Mouse (Mus musculus) limb, embryonic 14.5 days (tissue): Measurements from ENCODE around the gene Chchd3. TPM values are rescaled to one million over a fixed set of nuclear protein-coding genes. Genes with fewer than 3 reads are reported as not detected.
A peak's percentile ranks its signal among the peaks of the same experiment; 100 is the strongest.

ENCODE experiments used
- ATAC-seq: fragments of 200-750 bp; cut with Nextera tagmentation; 2 replicates; pipeline ENCODE4 v1.8.0; 2017; ENCODE audit warnings: low read depth, moderate number of reproducible peaks, moderate TSS enrichment; ENCODE audit not compliant: low FRiP score
- DNase-seq: peaks from one replicate; pipeline ENCODE4 v3.0.0-alpha.2; 2015; ENCODE audit warnings: low spot score
- H3K27ac ChIP-seq: fragments of 300-500 bp; sonication (generic); replicated peaks from 2 replicates; pipeline ENCODE4 v1.5.1; 2014; ENCODE audit warnings: low read depth, mild to moderate bottlenecking, low read length, moderate library complexity, mixed read lengths
- H3K27me3 ChIP-seq: fragments of 300-500 bp; sonication (generic); 2 replicates; pipeline ENCODE4 v1.6.1; 2014; ENCODE audit warnings: low read length, mixed read lengths; ENCODE audit not compliant: control insufficient read depth, insufficient read depth
- H3K36me3 ChIP-seq: fragments of 300-500 bp; sonication (generic); 2 replicates; pipeline ENCODE4 v1.6.1; 2014; ENCODE audit warnings: mild to moderate bottlenecking, low read length, moderate library complexity, mixed read lengths; ENCODE audit not compliant: control insufficient read depth, insufficient read depth
- H3K4me1 ChIP-seq: fragments of 300-500 bp; sonication (generic); 2 replicates; pipeline ENCODE4 v1.6.1; 2014; ENCODE audit warnings: antibody characterized with exemption, low read length, mixed read lengths; ENCODE audit not compliant: control insufficient read depth, insufficient read depth
- H3K4me2 ChIP-seq: fragments of 300-500 bp; sonication (generic); replicated peaks from 2 replicates; pipeline ENCODE4 v1.6.1; 2014; ENCODE audit warnings: low read depth, mild to moderate bottlenecking, low read length, moderate library complexity; ENCODE audit not compliant: severe bottlenecking
- H3K4me3 ChIP-seq: fragments of 300-500 bp; sonication (generic); replicated peaks from 2 replicates; pipeline ENCODE4 v1.5.1; 2014; ENCODE audit warnings: low read length
- H3K9ac ChIP-seq: fragments of 300-500 bp; sonication (generic); 2 replicates; pipeline ENCODE4 v1.6.1; 2014; ENCODE audit warnings: mild to moderate bottlenecking, low read depth, low read length, moderate library complexity; ENCODE audit not compliant: severe bottlenecking
- H3K9me3 ChIP-seq: fragments of 300-500 bp; sonication (generic); 2 replicates; pipeline ENCODE4 v1.6.1; 2016; ENCODE audit warnings: low read length; ENCODE audit not compliant: control insufficient read depth
- POLR2A ChIP-seq: fragments of 200-500 bp; IDR thresholded peaks from 2 replicates; pipeline ENCODE4 v1.8.0; 2012; ENCODE audit warnings: inconsistent platforms, mild to moderate bottlenecking, moderate library complexity, borderline replicate concordance; ENCODE audit not compliant: insufficient read depth, insufficient read length; ENCODE audit errors: extremely low read depth
- WGBS: fragments of 180-500 bp; shearing (Covaris S2); extraction: QIAGEN DNeasy Blood & Tissue Kit; methylation state at CpG from one replicate; pipeline ENCODE4 v1.1.7; 2014; 5-methylcytosine and 5-hydroxymethylcytosine counted together
- polyA plus RNA-seq, 2 experiments: library from polyadenylated mRNA; depleted of rRNA in 1 of 2; stranded (reverse) in 1 of 2; unstranded in 1 of 2; fragments of >200 nt; fragmentation: Nextera tagmentation in 1 of 2; extraction: Ambion mirVana in 1 of 2; gene quantifications; 2 replicates each; pipeline versions ENCODE4 v1.2.1 to v1.2.3; 2012 to 2014

The Chchd3 gene
- polyA plus RNA-seq, 2 experiments, result 69.0 to 108 TPM

DNA sequence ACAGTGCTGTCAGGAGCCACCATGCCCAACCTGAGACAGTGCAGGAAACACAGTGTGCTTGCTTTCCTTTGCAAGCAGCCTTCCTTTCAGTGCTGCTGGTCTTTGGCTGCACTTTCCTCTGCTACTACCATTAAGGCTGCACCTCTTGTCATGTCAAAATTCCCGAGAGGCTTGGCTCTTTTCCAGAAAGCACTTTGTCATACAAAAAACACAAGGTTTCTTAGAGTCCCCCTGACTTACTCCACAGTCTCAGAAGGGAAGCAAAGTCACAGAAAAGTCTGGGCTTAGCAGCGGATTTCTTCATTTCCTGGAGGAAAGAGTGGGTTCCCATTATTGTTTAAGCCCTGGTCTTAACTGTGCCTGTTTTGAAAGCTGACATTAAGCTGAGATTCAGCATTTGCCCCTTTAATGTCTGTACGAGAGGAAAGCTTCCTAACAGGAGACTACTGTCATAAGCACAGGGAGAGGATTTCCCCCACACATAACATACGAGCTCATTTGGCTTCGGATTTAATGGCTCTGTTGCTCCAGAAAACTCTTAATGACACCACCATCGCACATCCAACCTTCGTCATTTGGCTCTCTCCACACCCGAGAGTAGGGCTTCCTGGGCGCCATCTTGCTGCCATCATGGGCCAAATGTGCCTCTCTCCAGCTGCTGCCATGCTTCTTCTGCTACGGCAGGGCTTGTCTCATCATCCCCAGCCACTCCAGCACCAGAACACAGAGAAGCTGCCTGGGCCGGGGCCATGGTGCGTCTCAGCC, 236.0 kb downstream of the Chchd3 start:
- Histone ChIP-seq H3K36me3 (no peaks in the 10 kb centered on the region), H3K9ac (no peak overlapping the region), H3K27me3 (no peaks in the 10 kb centered on the region), H3K9me3 (no peaks in the 10 kb centered on the region), H3K4me3 (no peak overlapping the region), H3K27ac (0 out of 2 replicates have a peak overlapping the region, but pooled peaks have one; percentile 14), H3K4me2 (no peak overlapping the region), H3K4me1 (peaks cover 10% of the 10 kb centered on the region; the same call in 1 of the 2 replicates)
- ATAC-seq (no peak), DNase-seq (peak; percentile 32)
- WGBS, result 74% methylated on average over 12 of the region's 12 CpGs
- TF ChIP-seq POLR2A, result no peak

DNA sequence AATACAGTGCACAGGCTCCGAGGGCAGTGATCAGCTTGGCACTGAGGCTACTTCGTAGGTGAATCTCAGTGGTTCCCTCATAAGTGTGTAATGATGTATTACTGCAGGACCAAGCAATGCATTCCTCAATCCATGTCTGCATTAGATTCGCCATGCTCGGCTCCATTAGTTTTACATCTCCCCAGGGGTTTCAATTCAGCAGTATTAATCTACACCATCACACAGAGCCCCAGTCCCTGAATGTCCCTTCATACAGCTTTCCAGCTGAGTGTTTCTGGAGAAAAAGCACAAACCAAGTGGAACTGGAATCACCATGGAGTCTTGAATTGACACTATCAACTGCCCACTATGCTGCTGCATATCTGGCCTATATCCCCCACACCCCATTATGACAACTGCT, 241.1 kb downstream of the Chchd3 start:
- Histone ChIP-seq H3K9me3 (no peaks in the 10 kb centered on the region), H3K4me2 (no peak overlapping the region), H3K36me3 (no peaks in the 10 kb centered on the region), H3K4me3 (no peak overlapping the region), H3K4me1 (0 out of 2 replicates have a peak, but pooled peaks cover 9% of the 10 kb centered on the region), H3K27me3 (no peaks in the 10 kb centered on the region), H3K9ac (no peak overlapping the region), H3K27ac (no peak overlapping the region)
- 71% methylated on average over 4 of the region's 4 CpGs for WGBS
- TF ChIP-seq POLR2A, result no peak
- DNase-seq (no peak), ATAC-seq (no peak)

DNA sequence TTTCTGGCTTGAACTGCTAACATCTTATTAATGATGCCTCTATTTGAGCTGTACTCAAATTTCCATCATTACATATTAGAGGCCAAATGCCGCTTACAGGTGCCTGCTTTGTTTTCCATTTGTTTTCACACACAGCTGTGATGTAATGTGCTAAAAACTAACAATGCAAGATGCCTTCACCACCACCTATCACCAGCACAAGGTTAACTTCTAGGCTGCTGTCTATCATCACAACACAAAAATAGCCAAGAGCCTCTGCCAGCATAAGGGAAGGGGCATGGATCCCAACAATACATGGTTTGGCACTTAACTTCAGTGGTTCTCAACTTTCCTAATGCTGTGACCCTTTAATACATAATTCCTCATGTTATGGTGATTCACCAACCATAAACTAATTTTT, 251.3 kb downstream of the Chchd3 start:
- Histone ChIP-seq H3K27ac (no peak overlapping the region), H3K9ac (no peak overlapping the region), H3K9me3 (no peaks in the 10 kb centered on the region), H3K36me3 (no peaks in the 10 kb centered on the region), H3K4me2 (no peak overlapping the region), H3K27me3 (no peaks in the 10 kb centered on the region), H3K4me1 (0 out of 2 replicates have a peak, but pooled peaks cover 3% of the 10 kb centered on the region), H3K4me3 (no peak overlapping the region)
- no peak for TF ChIP-seq POLR2A
- 89% methylated on average over 1 of the region's 1 CpGs for WGBS
- ATAC-seq (no peak), DNase-seq (no peak)

DNA sequence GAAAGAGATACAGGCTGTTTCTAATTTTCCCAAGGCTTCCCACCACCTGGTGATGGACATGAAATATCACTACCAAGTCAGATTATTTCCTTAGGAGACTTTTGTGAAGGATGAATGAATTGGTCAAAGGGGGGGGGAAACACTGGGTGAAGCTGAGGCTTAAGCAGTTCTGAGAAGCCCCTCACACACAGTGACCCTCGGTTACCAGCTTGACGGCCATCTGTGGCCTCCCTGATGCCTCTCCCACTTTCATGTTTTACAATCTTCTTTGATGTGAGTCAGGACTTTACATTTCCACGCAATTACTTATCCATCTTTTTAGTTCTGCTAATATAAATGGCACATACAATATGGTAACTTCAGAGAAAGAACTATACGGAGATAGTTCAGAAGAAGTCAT, 252.3 kb downstream of the Chchd3 start:
- no peak overlapping the region for H3K4me3 ChIP-seq
- H3K4me2 ChIP-seq, result no peak overlapping the region
- H3K36me3 ChIP-seq, result no peaks in the 10 kb centered on the region
- no peaks in the 10 kb centered on the region for H3K9me3 ChIP-seq
- no peaks in the 10 kb centered on the region for H3K27me3 ChIP-seq
- no peak overlapping the region for H3K9ac ChIP-seq
- TF ChIP-seq POLR2A, result no peak
- WGBS, result 24% methylated on average over 4 of the region's 4 CpGs
- no peak overlapping the region for H3K27ac ChIP-seq
- DNase-seq (no peak), ATAC-seq (no peak)
- 0 out of 2 replicates have a peak, but pooled peaks cover 3% of the 10 kb centered on the region for H3K4me1 ChIP-seq

DNA sequence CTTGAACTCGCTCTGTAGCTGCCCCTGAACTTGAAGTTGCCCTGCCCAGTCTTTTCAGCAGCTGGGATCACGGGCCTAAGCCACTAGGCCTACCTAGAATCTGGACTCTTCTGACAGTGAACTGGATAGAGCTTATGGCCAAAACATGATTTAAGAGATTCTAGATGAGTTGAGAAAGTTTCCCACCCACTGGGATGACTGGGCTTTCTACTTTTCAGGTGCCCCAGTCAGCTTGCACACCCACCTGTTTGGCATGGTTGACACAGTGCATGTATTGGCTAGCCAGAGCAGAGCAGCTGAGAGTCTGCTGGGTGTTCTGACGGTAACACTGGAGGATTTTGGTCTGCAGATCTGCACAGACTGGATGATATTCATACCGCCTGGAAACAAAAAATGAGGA, 256.4 kb downstream of the Chchd3 start:
- no peaks in the 10 kb centered on the region for H3K27me3 ChIP-seq
- no peak for TF ChIP-seq POLR2A
- no peak for DNase-seq
- H3K4me3 ChIP-seq, result no peak overlapping the region
- no peak overlapping the region for H3K27ac ChIP-seq
- WGBS, result 93% methylated on average over 4 of the region's 4 CpGs
- no peak overlapping the region for H3K4me2 ChIP-seq
- no peaks in the 10 kb centered on the region for H3K4me1 ChIP-seq
- ATAC-seq, result no peak
- no peaks in the 10 kb centered on the region for H3K9me3 ChIP-seq
- H3K9ac ChIP-seq, result no peak overlapping the region
- 0 out of 2 replicates have a peak, but pooled peaks cover 4% of the 10 kb centered on the region for H3K36me3 ChIP-seq
